Mouse (Mus musculus) olfactory bulb, adult 2 months (tissue): Measurements from ENCODE around the gene Myo6.

Source experiments
- CTCF ChIP-seq: fragments of 200-500 bp; IDR thresholded peaks from 2 replicates; pipeline ENCODE4 v1.5.1; 2012; ENCODE audit warnings: low read depth, mild to moderate bottlenecking, low read length, moderate library complexity; ENCODE audit not compliant: insufficient read depth
- POLR2A ChIP-seq: fragments of 200-500 bp; IDR thresholded peaks from 2 replicates; pipeline ENCODE4 v1.6.1; 2012; ENCODE audit warnings: mild to moderate bottlenecking, low read depth, low read length, moderate library complexity; ENCODE audit not compliant: insufficient read depth

DNA sequence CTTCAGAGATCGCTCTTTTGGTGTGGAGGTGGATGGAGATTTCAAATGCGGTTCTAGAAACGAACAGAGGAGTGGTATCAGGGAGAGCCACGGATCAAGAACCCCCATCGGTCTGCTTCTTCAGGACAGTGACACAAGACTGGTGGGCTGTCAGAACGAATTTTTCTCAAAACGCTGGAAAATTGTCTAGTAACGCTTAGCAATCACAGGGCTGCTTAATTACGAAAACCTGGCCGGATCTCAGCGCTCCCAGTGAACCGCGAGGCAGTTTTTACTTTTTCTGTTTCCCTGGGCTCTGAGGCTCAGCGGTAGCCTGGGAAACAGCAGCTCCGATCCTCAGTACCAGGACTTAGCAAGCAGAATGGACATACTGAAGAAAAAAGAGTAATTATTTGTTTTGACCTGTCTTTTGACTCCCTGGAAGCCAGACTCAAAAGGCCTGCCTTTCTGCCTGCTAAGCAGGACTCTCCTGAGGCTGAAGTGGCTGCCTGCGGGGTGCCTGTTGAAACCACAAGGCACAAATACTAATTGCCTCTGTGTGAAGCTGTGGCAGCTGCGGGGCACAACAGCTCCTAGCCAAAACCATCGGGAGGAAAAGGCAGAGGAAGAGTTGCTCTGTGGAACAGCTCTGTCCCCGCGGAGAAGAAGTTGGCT, 187.0 kb downstream of the Myo6 start:
- TF ChIP-seq POLR2A (no peak), CTCF (no peak)
